Mouse (Mus musculus) limb, embryonic 12.5 days (tissue): Measurements from ENCODE around the gene Lifr. TPM values are rescaled to one million over a fixed set of nuclear protein-coding genes. Genes with fewer than 3 reads are reported as not detected.

Experiments
- ATAC-seq: fragments of 200-750 bp; cut with Nextera tagmentation; 2 replicates; pipeline ENCODE4 v1.8.0; 2017; ENCODE audit warnings: low read depth, moderate TSS enrichment; ENCODE audit not compliant: insufficient number of reproducible peaks, insufficient read depth, low FRiP score, low TSS enrichment
- H3K27ac ChIP-seq: fragments of 300-500 bp; sonication (generic); 2 replicates; pipeline ENCODE4 v1.5.1; 2016; ENCODE audit warnings: mild to moderate bottlenecking, moderate library complexity
- H3K27me3 ChIP-seq: fragments of 300-500 bp; sonication (generic); 2 replicates; pipeline ENCODE4 v1.6.1; 2016; ENCODE audit warnings: mild to moderate bottlenecking, moderate library complexity
- H3K36me3 ChIP-seq: fragments of 300-500 bp; sonication (generic); 2 replicates; pipeline ENCODE4 v1.6.1; 2016; ENCODE audit warnings: mild to moderate bottlenecking, moderate library complexity
- H3K4me1 ChIP-seq: fragments of 300-500 bp; sonication (generic); replicated peaks from 2 replicates; pipeline ENCODE4 v1.6.1; 2016
- H3K4me2 ChIP-seq: fragments of 300-500 bp; sonication (generic); 2 replicates; pipeline ENCODE4 v1.6.1; 2016; ENCODE audit warnings: mild to moderate bottlenecking, moderate library complexity
- H3K4me3 ChIP-seq: fragments of 300-500 bp; sonication (generic); replicated peaks from 2 replicates; pipeline ENCODE4 v1.5.1; 2016; ENCODE audit warnings: mild to moderate bottlenecking
- H3K9ac ChIP-seq: fragments of 300-500 bp; sonication (generic); replicated peaks from 2 replicates; pipeline ENCODE4 v1.6.1; 2016; ENCODE audit warnings: mild to moderate bottlenecking, moderate library complexity
- H3K9me3 ChIP-seq: fragments of 300-500 bp; sonication (generic); 2 replicates; pipeline ENCODE4 v1.6.1; 2016; ENCODE audit warnings: mild to moderate bottlenecking, moderate library complexity
- WGBS: fragments of 180-500 bp; shearing (Covaris S2); methylation state at CpG from one replicate; pipeline ENCODE4 v1.1.7; 2016; 5-methylcytosine and 5-hydroxymethylcytosine counted together
- polyA plus RNA-seq: library from polyadenylated mRNA; unstranded; fragments of >200 nt; fragmentation: Nextera tagmentation; extraction: Ambion mirVana; gene quantifications from 2 replicates; pipeline ENCODE4 v1.2.1, GENCODE M21; 2016

The Lifr gene
- polyA plus RNA-seq, 1 experiment from 2014 or later, result 15.8 TPM

- H3K27me3 ChIP-seq, result no peaks in the 10 kb centered on the region
- no peaks in the 10 kb centered on the region for H3K9me3 ChIP-seq
- no peaks in the 10 kb centered on the region for H3K36me3 ChIP-seq
- no peak overlapping the region for H3K4me3 ChIP-seq
- no peak overlapping the region for H3K4me2 ChIP-seq
- no peak overlapping the region for H3K9ac ChIP-seq
- 63% methylated on average over 9 of the region's 9 CpGs for WGBS
- H3K4me1 ChIP-seq, result peaks cover 14% of the 10 kb centered on the region
- no peak for ATAC-seq
- no peak overlapping the region for H3K27ac ChIP-seq
These were observed 26.7 kb upstream of the Lifr start for GRCm38 (mm10) chr15:7063521-7064240.

GRCm38 (mm10) chr15:7064992-7065523 is 25.4 kb upstream of the Lifr start:
- Histone ChIP-seq H3K27ac (no peak overlapping the region), H3K9ac (no peak overlapping the region), H3K36me3 (no peaks in the 10 kb centered on the region), H3K4me3 (no peak overlapping the region), H3K4me1 (peaks cover 14% of the 10 kb centered on the region), H3K9me3 (no peaks in the 10 kb centered on the region), H3K4me2 (no peak overlapping the region), H3K27me3 (no peaks in the 10 kb centered on the region)
- ATAC-seq, result no peak
- 87% methylated on average over 14 of the region's 14 CpGs for WGBS

GRCm38 (mm10) chr15:7065624-7066023 is 24.8 kb upstream of the Lifr start:
- Histone ChIP-seq H3K27ac (no peak overlapping the region), H3K4me1 (peaks cover 14% of the 10 kb centered on the region), H3K27me3 (no peaks in the 10 kb centered on the region), H3K9me3 (no peaks in the 10 kb centered on the region), H3K4me2 (no peak overlapping the region), H3K36me3 (no peaks in the 10 kb centered on the region), H3K4me3 (no peak overlapping the region), H3K9ac (no peak overlapping the region)
- no peak for ATAC-seq
- WGBS, result 79% methylated on average over 5 of the region's 5 CpGs

GRCm38 (mm10) chr15:7066752-7067151 is 23.7 kb upstream of the Lifr start:
- no peak overlapping the region for H3K27ac ChIP-seq
- no peaks in the 10 kb centered on the region for H3K36me3 ChIP-seq
- peaks cover 11% of the 10 kb centered on the region for H3K4me1 ChIP-seq
- ATAC-seq, result no peak
- H3K27me3 ChIP-seq, result no peaks in the 10 kb centered on the region
- no peak overlapping the region for H3K9ac ChIP-seq
- WGBS, result 91% methylated on average over 3 of the region's 3 CpGs
- H3K9me3 ChIP-seq, result no peaks in the 10 kb centered on the region
- no peak overlapping the region for H3K4me2 ChIP-seq
- H3K4me3 ChIP-seq, result no peak overlapping the region

- H3K36me3 ChIP-seq, result no peaks in the 10 kb centered on the region
- no peaks in the 10 kb centered on the region; the same call in 1 of the 2 replicates for H3K4me1 ChIP-seq
- no peak overlapping the region for H3K4me3 ChIP-seq
- H3K27ac ChIP-seq, result no peak overlapping the region
- H3K4me2 ChIP-seq, result no peak overlapping the region
- no peaks in the 10 kb centered on the region for H3K9me3 ChIP-seq
- WGBS, result 70% methylated on average over 7 of the region's 7 CpGs
- H3K9ac ChIP-seq, result no peak overlapping the region
- H3K27me3 ChIP-seq, result no peaks in the 10 kb centered on the region
- no peak for ATAC-seq
These were observed 21.0 kb upstream of the Lifr start for GRCm38 (mm10) chr15:7069374-7069773.

GRCm38 (mm10) chr15:7070199-7070794 is 20.1 kb upstream of the Lifr start:
- Histone ChIP-seq H3K4me3 (no peak overlapping the region), H3K36me3 (no peaks in the 10 kb centered on the region), H3K4me1 (no peaks in the 10 kb centered on the region; the same call in 1 of the 2 replicates), H3K27me3 (no peaks in the 10 kb centered on the region), H3K9ac (no peak overlapping the region), H3K4me2 (no peak overlapping the region), H3K9me3 (no peaks in the 10 kb centered on the region), H3K27ac (no peak overlapping the region)
- no peak for ATAC-seq
- 66% methylated on average over 6 of the region's 6 CpGs for WGBS

- Histone ChIP-seq H3K27me3 (no peaks in the 10 kb centered on the region), H3K4me3 (no peak overlapping the region), H3K4me1 (no peaks in the 10 kb centered on the region; the same call in 1 of the 2 replicates), H3K9ac (no peak overlapping the region), H3K27ac (no peak overlapping the region), H3K36me3 (no peaks in the 10 kb centered on the region), H3K9me3 (no peaks in the 10 kb centered on the region), H3K4me2 (no peak overlapping the region)
- no peak for ATAC-seq
- WGBS, result 68% methylated on average over 3 of the region's 3 CpGs
These were observed 17.1 kb upstream of the Lifr start for GRCm38 (mm10) chr15:7073269-7073668.

- no peak for ATAC-seq
- no peaks in the 10 kb centered on the region for H3K27me3 ChIP-seq
These were observed 15.2 kb upstream of the Lifr start for GRCm38 (mm10) chr15:7075185-7075584.

GRCm38 (mm10) chr15:7078356-7078755 is 12.1 kb upstream of the Lifr start:
- H3K4me2 ChIP-seq, result no peak overlapping the region
- H3K9me3 ChIP-seq, result no peaks in the 10 kb centered on the region
- H3K4me3 ChIP-seq, result no peak overlapping the region
- no peak for ATAC-seq
- no peak overlapping the region for H3K9ac ChIP-seq
- no peak overlapping the region for H3K27ac ChIP-seq
- WGBS, result 80% methylated on average over 2 of the region's 2 CpGs
- H3K36me3 ChIP-seq, result no peaks in the 10 kb centered on the region
- H3K4me1 ChIP-seq, result peaks cover 10% of the 10 kb centered on the region; the same call in 1 of the 2 replicates
- H3K27me3 ChIP-seq, result no peaks in the 10 kb centered on the region

More at GRCm38 (mm10) chr15:7075185-7075584, 15.2 kb upstream of the Lifr start:
- Histone ChIP-seq H3K36me3 (no peaks in the 10 kb centered on the region), H3K4me3 (no peak overlapping the region), H3K9ac (no peak overlapping the region), H3K27ac (no peak overlapping the region), H3K9me3 (no peaks in the 10 kb centered on the region), H3K4me1 (no peaks in the 10 kb centered on the region; the same call in 1 of the 2 replicates), H3K4me2 (no peak overlapping the region)
- WGBS, result 87% methylated on average over 6 of the region's 6 CpGs

GRCm38 (mm10) chr15:7079631-7080337 is 10.6 kb upstream of the Lifr start:
- Histone ChIP-seq H3K9me3 (no peaks in the 10 kb centered on the region), H3K4me3 (no peak overlapping the region), H3K27ac (no peak overlapping the region), H3K9ac (no peak overlapping the region), H3K4me1 (peaks cover 11% of the 10 kb centered on the region; the same call in 1 of the 2 replicates), H3K36me3 (no peaks in the 10 kb centered on the region), H3K4me2 (no peak overlapping the region), H3K27me3 (no peaks in the 10 kb centered on the region)
- ATAC-seq, result no peak
- 95% methylated on average over 4 of the region's 4 CpGs for WGBS
